Comparison of ENCODE assay signal across 8 mouse cellular contexts in the genomic region with DNA sequence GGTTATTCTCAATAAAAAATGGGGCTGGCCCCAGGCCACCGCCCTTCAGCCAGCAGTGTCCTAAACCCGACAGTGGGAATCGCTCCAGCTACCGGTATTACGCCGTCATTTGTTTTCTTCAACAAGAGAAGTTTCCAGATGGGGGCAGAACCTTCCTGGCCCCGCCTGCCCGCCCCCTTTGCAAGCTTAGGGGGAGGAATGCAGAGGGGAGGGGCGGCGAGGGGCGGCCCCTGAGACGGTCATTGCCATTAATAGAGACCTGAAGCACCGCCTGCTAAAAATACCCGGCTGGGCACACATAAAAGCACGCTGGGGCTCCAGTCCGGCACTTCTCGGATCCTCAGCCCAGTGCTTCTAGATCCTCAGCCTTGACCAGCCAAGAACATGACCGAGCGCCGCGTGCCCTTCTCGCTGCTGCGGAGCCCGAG. TPM values are rescaled to one million over a fixed set of nuclear protein-coding genes. Genes with fewer than 3 reads are reported as not detected.
DNase-seq lines count a peak whose midpoint lies in the region; ATAC-seq and TF ChIP-seq lines count a peak whose summit lies in the region.

A gene (plus strand): TSS at position 245 of the 428 bp plus-strand sequence.

- peak; percentile 74 for TF ChIP-seq EP300 in stomach, postnatal 0 days (optimal IDR thresholded peaks at IDR 0.05)

- H3K9ac ChIP-seq in heart, embryonic 16.5 days (ENCODE audit: low read length): peak within 1 kb of the TSS; percentile 87
- peak within 1 kb of the TSS; percentile 69 for H3K9ac ChIP-seq in stomach, postnatal 0 days (ENCODE audit: low read length)

- peak; percentile 19 for TF ChIP-seq CTCF in stomach, postnatal 0 days (IDR thresholded peaks at IDR 0.05; ENCODE audit: low read depth)

- H3K36me3 ChIP-seq in heart, embryonic 16.5 days (ENCODE audit: control insufficient read depth, insufficient read depth): no peaks in the 10 kb centered on the region
- no peaks in the 10 kb centered on the region for H3K36me3 ChIP-seq in stomach, postnatal 0 days (ENCODE audit: control insufficient read depth, insufficient read depth, low read length)

- WGBS in heart, embryonic 16.5 days: under 1% methylated on average over 24 of the region's 24 CpGs
- 2% methylated on average over 24 of the region's 24 CpGs for WGBS in stomach, postnatal 0 days

- no peaks in the 10 kb centered on the region for H3K9me3 ChIP-seq in heart, embryonic 16.5 days (replicated peaks; ENCODE audit: control insufficient read depth, low read length)
- H3K9me3 ChIP-seq in stomach, postnatal 0 days (ENCODE audit: control insufficient read depth, low read length): no peaks in the 10 kb centered on the region

- peak within 1 kb of the TSS; percentile 65 for H3K4me3 ChIP-seq in heart, embryonic 16.5 days (ENCODE audit: low read length)
- H3K4me3 ChIP-seq in stomach, postnatal 0 days (ENCODE audit: low read depth, low read length): peak within 1 kb of the TSS; percentile 55

- H3K4me1 ChIP-seq in heart, embryonic 16.5 days (ENCODE audit: control insufficient read depth, insufficient read depth, low read length): no peaks in the 10 kb centered on the region
- H3K4me1 ChIP-seq in stomach, postnatal 0 days (replicated peaks; ENCODE audit: control insufficient read depth, insufficient read depth): no peaks in the 10 kb centered on the region

- no peaks in the 10 kb centered on the region for H3K27me3 ChIP-seq in heart, embryonic 16.5 days (ENCODE audit: control insufficient read depth, insufficient read depth, low read length)
- H3K27me3 ChIP-seq in stomach, postnatal 0 days (ENCODE audit: control insufficient read depth, insufficient read depth, low read length): no peaks in the 10 kb centered on the region

- H3K4me2 ChIP-seq in heart, embryonic 16.5 days (ENCODE audit: low read depth, low read length): peak within 1 kb of the TSS; percentile 69
- H3K4me2 ChIP-seq in stomach, postnatal 0 days (replicated peaks; ENCODE audit: low read depth): peak within 1 kb of the TSS; percentile 61

- peak within 1 kb of the TSS; percentile 78 for H3K27ac ChIP-seq in heart, embryonic 16.5 days (ENCODE audit: low read length)
- peak within 1 kb of the TSS; percentile 79 for H3K27ac ChIP-seq in stomach, postnatal 0 days (replicated peaks)

- peak; percentile 24 to 25 for DNase-seq in thymus, adult 18-20 months
- DNase-seq in thymus, postnatal 25 days: no peak
- DNase-seq in fibroblast of lung, adult 2 months (ENCODE audit: low read depth): peak; percentile 78
- peak; percentile 86 to 94 for DNase-seq in kidney, postnatal 25 days
- peak; percentile 97 for DNase-seq in lung, postnatal 36 days
- DNase-seq in stomach, postnatal 0 days (ENCODE audit: low spot score): peak; percentile 77
- DNase-seq in layer of hippocampus, postnatal 10 days (ENCODE audit: low spot score in 2 of 2): no peak

- peak; percentile 95 for ATAC-seq in heart, embryonic 16.5 days (replicated peaks; ENCODE audit: extremely low read depth, insufficient read depth, low FRiP score)
- peak; percentile 83 for ATAC-seq in stomach, postnatal 0 days (ENCODE audit: low FRiP score, low TSS enrichment)

RNA-seq across cellular contexts. Expression of the gene that starts here (rescaled TPM):
- polyA plus RNA-seq in heart, embryonic 16.5 days (2015; fragmentation: Nextera tagmentation; extraction: Ambion mirVana): 794 and 965 TPM in 2 replicates
- 1,235 and 1,355 TPM in 2 replicates for polyA plus RNA-seq in stomach, postnatal 0 days (2015; fragmentation: Nextera tagmentation; extraction: Ambion mirVana)
- total RNA-seq in layer of hippocampus, postnatal 10 days (2021): 1 to 10 TPM; 4.2 to 6.1 TPM

Comparison
In these comparisons a context has a peak if more than half of its experiments do, and no peak if none do; other contexts are left out.
1. DNase-seq: peak in thymus, adult 18-20 months (2 of 2), fibroblast of lung, adult 2 months (single experiment), kidney, postnatal 25 days (2 of 2), lung, postnatal 36 days (single experiment) and stomach, postnatal 0 days (single experiment); none in thymus, postnatal 25 days (single experiment) and layer of hippocampus, postnatal 10 days (0 of 2).